8 mouse cellular contexts compared by ENCODE assay signal in genomic region chr11:114699511-114699910, GRCm38 (mm10). TPM values are rescaled to one million over a fixed set of nuclear protein-coding genes. Genes with fewer than 3 reads are reported as not detected.
DNase-seq lines count a peak whose midpoint lies in the region; ATAC-seq lines count a peak whose summit lies in the region.
"Had no signal": no experiment of that assay in that cellular context is flagged by ENCODE, and none has a peak within 500 bp of the region (broad histone marks: within the 10 kb centered on the region; RNA-seq: fewer than 3 reads in every experiment).

No protein-coding gene starts in this region.

- WGBS in hindbrain, embryonic 13.5 days = 88% methylated on average over 12 of the region's 12 CpGs
- 75% methylated on average over 12 of the region's 12 CpGs for WGBS in liver, embryonic 11.5 days

- no peaks in the 10 kb centered on the region for H3K9me3 ChIP-seq in hindbrain, embryonic 13.5 days
- H3K9me3 ChIP-seq in liver, embryonic 11.5 days (ENCODE audit: control insufficient read depth, low read length) = no peaks in the 10 kb centered on the region

- H3K4me3 ChIP-seq in hindbrain, embryonic 13.5 days = no peak overlapping the region
- no peak overlapping the region for H3K4me3 ChIP-seq in liver, embryonic 11.5 days (ENCODE audit: low read depth, low read length)
- H3K4me3 ChIP-seq: erythroblast, embryonic 14.5 days had no signal

- no peak overlapping the region for H3K9ac ChIP-seq in hindbrain, embryonic 13.5 days
- H3K9ac ChIP-seq in liver, embryonic 11.5 days (ENCODE audit: low read depth, low read length) = no peak overlapping the region

- DNase-seq in CD8-positive naive resting alpha-beta T cell, adult 2 months (ENCODE audit: low read depth in 2 of 2, low spot score in 2 of 2) = peak; percentile 18 to 37
- peak; percentile 65 for DNase-seq in brain, adult 2 months (ENCODE audit: low read depth, low spot score)
- DNase-seq in lung, postnatal 4 days = peak; percentile 57 to 86
- no peak for DNase-seq in liver, embryonic 11.5 days (ENCODE audit: low spot score)
- DNase-seq in neural tube, embryonic 10.5 days (ENCODE audit: extremely low spot score, low spot score) = no peak

- peak; percentile 71 for ATAC-seq in inflammation-experienced regulatory T-cells, adult 6 months
- no peak for ATAC-seq in hindbrain, embryonic 13.5 days (ENCODE audit: low FRiP score)
- ATAC-seq in liver, embryonic 11.5 days (replicated peaks; ENCODE audit: low FRiP score) = no peak

- peaks cover 13% of the 10 kb centered on the region for H3K36me3 ChIP-seq in hindbrain, embryonic 13.5 days
- no peaks in the 10 kb centered on the region for H3K36me3 ChIP-seq in liver, embryonic 11.5 days (ENCODE audit: control insufficient read depth, insufficient read depth, low read length)

- H3K4me2 ChIP-seq in hindbrain, embryonic 13.5 days = no peak overlapping the region
- no peak overlapping the region for H3K4me2 ChIP-seq in liver, embryonic 11.5 days

- peaks cover 23% of the 10 kb centered on the region for H3K4me1 ChIP-seq in hindbrain, embryonic 13.5 days (replicated peaks)
- no peaks in the 10 kb centered on the region for H3K4me1 ChIP-seq in liver, embryonic 11.5 days (replicated peaks; ENCODE audit: control insufficient read depth, insufficient read depth, low read length)

- H3K27ac ChIP-seq in hindbrain, embryonic 13.5 days = no peak overlapping the region
- no peak overlapping the region for H3K27ac ChIP-seq in liver, embryonic 11.5 days (ENCODE audit: low read depth, low read length)

- no peaks in the 10 kb centered on the region for H3K27me3 ChIP-seq in hindbrain, embryonic 13.5 days
- no peaks in the 10 kb centered on the region for H3K27me3 ChIP-seq in liver, embryonic 11.5 days (replicated peaks; ENCODE audit: control insufficient read depth, insufficient read depth, low read length)

RNA-seq across cellular contexts. Expression of gene Ttyh2, which starts 24.3 kb away (rescaled TPM):
- polyA plus RNA-seq in inflammation-experienced regulatory T-cells, adult 6 months (2017; shearing (Covaris generic)) = 1 to 10 TPM; 2.4 to 3.6 (median 3.4) TPM
- 33.0 and 33.9 TPM in 2 replicates for polyA plus RNA-seq in hindbrain, embryonic 13.5 days (2015; fragmentation: Nextera tagmentation; extraction: Ambion mirVana)
- polyA plus RNA-seq in liver, embryonic 11.5 days (2014; fragmentation: Nextera tagmentation; extraction: Ambion mirVana) = 7.1 and 7.4 TPM in 2 replicates

RNA-seq across cellular contexts. Expression of gene Dnaic2, which starts 27.7 kb away (rescaled TPM):
- polyA plus RNA-seq in inflammation-experienced regulatory T-cells, adult 6 months (2017; shearing (Covaris generic)) = not detected
- polyA plus RNA-seq in hindbrain, embryonic 13.5 days (2015; fragmentation: Nextera tagmentation; extraction: Ambion mirVana) = 2.9 and 3.8 TPM in 2 replicates
- not detected in 2 replicates for polyA plus RNA-seq in liver, embryonic 11.5 days (2014; fragmentation: Nextera tagmentation; extraction: Ambion mirVana)
- polyA plus RNA-seq: erythroblast, embryonic 14.5 days had no signal

RNA-seq across cellular contexts. Expression of gene Rpl38, which starts 31.2 kb away (rescaled TPM):
- 1,000 to 10,000 TPM in 2 of 3 experiments, 100 to 1,000 TPM in 1; 884 to 1,360 (median 1,230) TPM for polyA plus RNA-seq in inflammation-experienced regulatory T-cells, adult 6 months (2017; shearing (Covaris generic))
- 809 and 885 TPM in 2 replicates for polyA plus RNA-seq in hindbrain, embryonic 13.5 days (2015; fragmentation: Nextera tagmentation; extraction: Ambion mirVana)
- 1,440 and 1,641 TPM in 2 replicates for polyA plus RNA-seq in liver, embryonic 11.5 days (2014; fragmentation: Nextera tagmentation; extraction: Ambion mirVana)

Comparison
In these comparisons a context has a peak if more than half of its experiments do, and no peak if none do; other contexts are left out.
1. DNase-seq: peak in CD8-positive naive resting alpha-beta T cell, adult 2 months (2 of 2), brain, adult 2 months (single experiment) and lung, postnatal 4 days (2 of 2); none in liver, embryonic 11.5 days (single experiment) and neural tube, embryonic 10.5 days (single experiment).